Mouse (Mus musculus) C2C12 (cell line): ENCODE results near the gene Gpr35. TPM values are rescaled to one million over a fixed set of nuclear protein-coding genes. Genes with fewer than 3 reads are reported as not detected.
"Not testable (repeated sequence)": the region's sequence is repeated elsewhere in the genome, so short reads cannot be mapped to it uniquely, and the experiment has no call there.

Experiments
- H3K27me3 ChIP-seq: one replicate; pipeline ENCODE4 v1.6.1; 2011; ENCODE audit not compliant: control insufficient read depth, insufficient read depth, insufficient read length
- H3K36me3 ChIP-seq: one replicate; pipeline ENCODE4 v1.6.1; 2011; ENCODE audit not compliant: control insufficient read depth, insufficient read depth
- H3K4me3 ChIP-seq: one replicate; pipeline ENCODE4 v1.5.1; 2011; ENCODE audit warnings: mild to moderate bottlenecking, control low read depth; ENCODE audit not compliant: poor library complexity, insufficient read depth, severe bottlenecking
- H3K79me2 ChIP-seq: one replicate; pipeline ENCODE4 v1.6.1; 2011; ENCODE audit not compliant: control insufficient read depth, insufficient read depth
- H3K79me3 ChIP-seq: one replicate; pipeline ENCODE4 v1.6.1; 2011; ENCODE audit warnings: low read depth, control low read depth
- H3ac ChIP-seq: one replicate; pipeline ENCODE3; 2011; ENCODE audit warnings: low read depth; ENCODE audit not compliant: control insufficient read depth, insufficient read length
- CEBPB ChIP-seq: IDR thresholded peaks from one replicate; pipeline ENCODE4 v1.6.1; 2011; ENCODE audit warnings: low read depth, mild to moderate bottlenecking, control low read depth, moderate library complexity
- CTCF ChIP-seq: IDR thresholded peaks from one replicate; pipeline ENCODE4 v1.5.1; 2011; ENCODE audit not compliant: control insufficient read depth, insufficient read depth, insufficient read length
- FOSL1 ChIP-seq: IDR thresholded peaks from one replicate; pipeline ENCODE4 v1.8.0; 2011; ENCODE audit warnings: mild to moderate bottlenecking, low read length; ENCODE audit not compliant: poor library complexity, insufficient read depth, severe bottlenecking
- MAX ChIP-seq: IDR thresholded peaks from one replicate; pipeline ENCODE4 v1.6.1; 2011; ENCODE audit warnings: mild to moderate bottlenecking, control low read depth
- MYOD1 ChIP-seq: IDR thresholded peaks from one replicate; pipeline ENCODE4 v1.6.1; 2011; ENCODE audit warnings: low read depth; ENCODE audit not compliant: control insufficient read depth, insufficient read length
- MYOG ChIP-seq: IDR thresholded peaks from one replicate; pipeline ENCODE4 v1.6.1; 2011; ENCODE audit not compliant: control insufficient read depth, insufficient read length; ENCODE audit errors: extremely low read depth
- USF1 ChIP-seq: IDR thresholded peaks from one replicate; pipeline ENCODE4 v1.6.1; 2011; ENCODE audit warnings: low read depth, mild to moderate bottlenecking, control low read depth, moderate library complexity
- polyA plus RNA-seq: library from polyadenylated mRNA; unstranded; fragments of >200 nt; fragmentation: generic; extraction: Trizol; gene quantifications from one replicate; pipeline ENCODE4 v1.2.1, GENCODE M21; 2012; ENCODE audit warnings: missing spikeins

The Gpr35 gene
- polyA plus RNA-seq, 1 experiment, result 0.13 TPM

GRCm38 (mm10) chr1:92958999-92959398, 8.3 kb downstream of the Gpr35 start:
- no peak for TF ChIP-seq MYOD1
- TF ChIP-seq MYOG, result no peak
- TF ChIP-seq CEBPB, result no peak
- TF ChIP-seq CTCF, result no peak
- no peak for TF ChIP-seq MAX
- no peak overlapping the region for H3K4me3 ChIP-seq
- no peaks in the 10 kb centered on the region for H3K36me3 ChIP-seq
- no peaks in the 10 kb centered on the region for H3K79me2 ChIP-seq
- H3ac ChIP-seq, result no peak overlapping the region
- peaks cover 27% of the 10 kb centered on the region for H3K27me3 ChIP-seq
- no peaks in the 10 kb centered on the region for H3K79me3 ChIP-seq

- H3ac ChIP-seq, H3K4me3 ChIP-seq, H3K36me3 ChIP-seq, H3K79me2 ChIP-seq, H3K27me3 ChIP-seq, H3K79me3 ChIP-seq: not testable (repeated sequence)
These were observed 20.1 kb downstream of the Gpr35 start for GRCm38 (mm10) chr1:92970791-92971190.

GRCm38 (mm10) chr1:92971879-92972795, 21.5 kb downstream of the Gpr35 start:
- no peak for TF ChIP-seq MYOG
- peak; percentile 58 for TF ChIP-seq FOSL1
- no peak for TF ChIP-seq MAX
- no peak for TF ChIP-seq MYOD1
- TF ChIP-seq CEBPB, result peak; percentile 22
- no peaks in the 10 kb centered on the region for H3K79me2 ChIP-seq
- no peak overlapping the region for H3K4me3 ChIP-seq
- H3K36me3 ChIP-seq, result no peaks in the 10 kb centered on the region
- H3K79me3 ChIP-seq, result no peaks in the 10 kb centered on the region
- H3ac ChIP-seq, result no peak overlapping the region
- H3K27me3 ChIP-seq, result no peaks in the 10 kb centered on the region

- Histone ChIP-seq H3K27me3 (no peaks in the 10 kb centered on the region), H3K4me3 (no peak overlapping the region), H3ac (no peak overlapping the region), H3K36me3 (no peaks in the 10 kb centered on the region), H3K79me2 (no peaks in the 10 kb centered on the region), H3K79me3 (no peaks in the 10 kb centered on the region)
- TF ChIP-seq MAX (no peak), USF1 (no peak), FOSL1 (no peak), CEBPB (no peak), CTCF (no peak), MYOD1 (no peak), MYOG (no peak)
These were observed 22.2 kb downstream of the Gpr35 start for GRCm38 (mm10) chr1:92972854-92973253.

GRCm38 (mm10) chr1:92976141-92976566, 25.5 kb downstream of the Gpr35 start:
- Histone ChIP-seq H3K79me2 (no peaks in the 10 kb centered on the region), H3K27me3 (no peaks in the 10 kb centered on the region), H3ac (no peak overlapping the region), H3K4me3 (no peak overlapping the region), H3K79me3 (no peaks in the 10 kb centered on the region), H3K36me3 (no peaks in the 10 kb centered on the region)
- no peak for TF ChIP-seq FOSL1
- TF ChIP-seq USF1, result no peak
- no peak for TF ChIP-seq CTCF
- TF ChIP-seq MYOD1, result no peak
- TF ChIP-seq CEBPB, result no peak
- TF ChIP-seq MYOG, result no peak
- no peak for TF ChIP-seq MAX

- Histone ChIP-seq H3ac (no peak overlapping the region), H3K4me3 (no peak overlapping the region), H3K79me2 (no peaks in the 10 kb centered on the region), H3K79me3 (no peaks in the 10 kb centered on the region), H3K36me3 (no peaks in the 10 kb centered on the region), H3K27me3 (peaks cover 4% of the 10 kb centered on the region)
- TF ChIP-seq MYOD1 (no peak), MAX (peak; percentile 20)
These were observed 28.0 kb downstream of the Gpr35 start for GRCm38 (mm10) chr1:92978645-92979044.
